Mouse (Mus musculus) adrenal gland, postnatal 4 days (tissue): ENCODE measurements around the gene Twnk. TPM values are rescaled to one million over a fixed set of nuclear protein-coding genes. Genes with fewer than 3 reads are reported as not detected.
"Not testable (repeated sequence)": the region's sequence is repeated elsewhere in the genome, so short reads cannot be mapped to it uniquely, and the experiment has no call there.

Source experiments
- DNase-seq, 2 experiments: peaks; one replicate each; pipeline ENCODE4 v3.0.0; 2021 to 2022; ENCODE audit warnings: low spot score in 2 of 2, mixed read lengths in 2 of 2
- total RNA-seq, 2 experiments: library from RNA; stranded (reverse); gene quantifications; 2 replicates each; pipeline ENCODE4 v1.2.3; 2021

Twnk gene
- total RNA-seq, 2 experiments from 2014 or later, result 30.5 to 33.0 TPM

- no peak for DNase-seq
Observed at GRCm38 (mm10) chr19:45021362-45021761, 15.9 kb downstream of the Twnk start.

DNA sequence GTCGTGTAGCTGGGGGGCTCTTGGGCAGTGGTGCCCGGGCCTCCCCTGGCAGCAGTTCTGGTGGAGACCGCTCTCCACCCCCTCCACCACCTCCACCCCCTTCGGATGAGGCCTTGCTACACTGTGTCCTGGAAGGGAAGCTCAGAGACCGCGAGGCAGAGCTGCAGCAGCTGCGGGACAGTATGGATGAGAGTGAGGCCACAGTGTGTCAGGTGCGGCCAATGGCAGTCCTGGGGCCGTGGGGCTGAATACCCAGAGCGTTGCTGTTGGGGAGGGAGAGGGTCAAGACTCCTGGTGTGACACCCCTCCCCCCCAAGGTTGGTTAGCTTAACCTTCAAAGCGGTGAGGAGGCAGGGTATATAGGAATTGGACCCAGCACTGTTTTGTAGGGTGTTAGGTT lies 18.5 kb downstream of the Twnk start:
- no peak for DNase-seq

- DNase-seq, result no peak
Observed at GRCm38 (mm10) chr19:45024775-45025174, 19.3 kb downstream of the Twnk start.

GRCm38 (mm10) chr19:45025937-45026568 lies 20.6 kb downstream of the Twnk start:
- DNase-seq, result no peak

DNA sequence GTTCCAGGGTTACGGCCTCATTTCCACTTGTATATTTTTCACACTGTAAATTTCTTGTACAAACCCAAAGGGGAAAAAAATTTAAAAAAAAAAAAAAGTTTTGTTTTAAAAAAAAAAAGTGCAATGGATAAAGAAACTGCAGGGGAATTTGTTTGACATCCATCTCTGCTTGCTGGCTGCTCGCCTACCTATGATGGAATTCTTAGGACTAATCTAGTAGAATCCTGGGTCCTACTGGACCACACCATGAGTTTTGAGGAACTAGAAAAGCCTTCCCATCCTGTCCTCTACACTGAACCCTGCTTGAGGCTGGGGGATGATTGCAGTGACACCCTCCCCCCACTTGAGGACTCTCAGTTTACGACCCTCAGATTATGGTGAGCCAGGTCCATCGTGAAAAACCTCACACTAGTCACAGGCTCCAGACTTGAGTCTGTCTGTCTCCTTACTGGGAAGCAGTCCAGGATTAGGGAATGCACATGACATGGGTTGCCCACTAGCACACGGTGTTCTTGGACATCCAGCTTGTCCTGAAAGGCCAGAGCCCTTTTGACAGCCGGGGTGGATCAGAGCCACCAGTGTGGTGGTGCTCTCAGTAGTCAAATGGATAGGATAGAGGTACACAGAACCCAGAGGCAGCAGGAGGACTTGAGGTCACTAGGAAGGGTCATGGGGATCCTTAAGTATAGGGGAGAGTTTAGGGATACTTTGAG lies 21.7 kb downstream of the Twnk start:
- no peak for DNase-seq

DNA sequence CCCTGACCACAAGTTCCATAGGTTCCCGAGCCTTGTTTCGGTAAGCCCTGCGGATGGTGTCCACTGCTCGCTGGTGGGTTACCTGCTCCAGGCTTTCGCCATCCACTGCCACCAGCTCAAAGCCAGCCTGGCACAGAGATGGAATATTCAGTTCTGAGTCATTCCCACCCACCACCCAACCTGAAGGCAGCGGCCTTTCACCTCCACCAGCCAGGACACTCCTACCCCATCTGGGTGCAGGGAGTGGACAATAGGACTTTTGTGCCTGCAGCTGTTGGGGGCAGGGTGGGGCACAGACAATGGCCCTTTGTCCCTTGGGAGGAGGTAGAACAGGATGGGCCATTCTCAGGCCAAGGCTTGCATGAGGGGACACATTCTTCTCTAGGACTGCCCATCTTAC lies 22.4 kb downstream of the Twnk start:
- no peak for DNase-seq

- no peak for DNase-seq
Observed at GRCm38 (mm10) chr19:45028746-45029145, 23.3 kb downstream of the Twnk start.

GRCm38 (mm10) chr19:45029571-45029970 lies 24.1 kb downstream of the Twnk start:
- no peak for DNase-seq

GRCm38 (mm10) chr19:45030111-45030510 lies 24.6 kb downstream of the Twnk start:
- DNase-seq, result no peak

- DNase-seq, result no peak
Observed at GRCm38 (mm10) chr19:45030746-45031693, 25.6 kb downstream of the Twnk start.

DNA sequence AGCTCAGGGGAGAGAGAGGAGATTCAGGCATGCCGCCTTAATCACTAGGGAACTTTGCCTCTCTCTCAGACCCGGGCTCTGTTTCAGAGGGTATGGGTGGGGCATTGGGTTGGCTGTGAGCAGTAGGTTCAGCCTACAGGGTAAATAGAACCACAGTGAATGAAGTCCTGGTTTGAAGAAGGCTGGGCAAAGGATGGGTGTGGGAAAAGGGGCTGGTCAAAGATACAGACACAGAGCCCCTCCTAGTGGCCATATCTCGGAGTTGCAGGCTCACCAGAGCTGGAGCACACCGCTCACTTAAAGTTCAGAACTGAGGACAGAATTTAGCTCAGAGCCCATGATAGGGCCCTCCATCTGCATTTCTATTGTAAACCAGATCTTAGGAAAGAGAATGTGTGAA lies 26.3 kb downstream of the Twnk start:
- DNase-seq, result no peak

DNA sequence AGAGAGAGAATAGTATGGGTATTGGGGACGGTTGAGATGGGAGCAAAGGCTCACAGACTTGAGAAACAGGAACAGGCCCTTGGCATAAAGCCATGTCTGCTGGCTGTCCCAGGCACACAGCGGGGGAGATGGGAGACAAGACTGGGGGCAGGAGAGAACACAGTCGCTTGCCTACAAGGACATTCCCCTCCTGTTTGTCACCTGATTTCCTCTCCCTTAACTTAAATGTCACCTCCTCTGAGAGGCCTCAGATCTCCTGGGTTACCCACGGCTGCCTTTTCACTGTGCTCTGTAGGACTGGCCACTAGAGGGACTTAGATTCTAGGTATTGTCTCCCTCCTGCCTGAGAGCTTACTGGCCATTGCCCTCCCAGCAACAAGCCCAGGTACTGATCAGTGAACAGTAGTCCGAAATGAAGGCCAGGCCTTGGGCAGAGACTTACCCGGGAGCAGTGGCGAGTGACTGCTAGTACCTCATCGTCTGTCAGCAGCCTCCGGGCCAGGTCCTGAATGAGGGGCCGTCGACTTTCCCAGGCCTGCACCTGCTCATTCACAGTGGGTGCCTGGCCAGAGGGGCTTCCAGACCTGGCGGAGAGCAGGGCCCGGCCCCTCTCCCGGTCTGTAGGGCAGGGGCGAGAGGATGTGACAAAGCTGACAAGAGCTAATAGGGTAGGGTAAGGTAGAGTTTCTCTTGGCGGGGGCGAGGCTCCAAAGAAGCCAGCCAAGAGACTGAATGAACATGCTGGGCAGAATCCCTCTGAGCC lies 27.3 kb downstream of the Twnk start:
- DNase-seq, result no peak

DNA sequence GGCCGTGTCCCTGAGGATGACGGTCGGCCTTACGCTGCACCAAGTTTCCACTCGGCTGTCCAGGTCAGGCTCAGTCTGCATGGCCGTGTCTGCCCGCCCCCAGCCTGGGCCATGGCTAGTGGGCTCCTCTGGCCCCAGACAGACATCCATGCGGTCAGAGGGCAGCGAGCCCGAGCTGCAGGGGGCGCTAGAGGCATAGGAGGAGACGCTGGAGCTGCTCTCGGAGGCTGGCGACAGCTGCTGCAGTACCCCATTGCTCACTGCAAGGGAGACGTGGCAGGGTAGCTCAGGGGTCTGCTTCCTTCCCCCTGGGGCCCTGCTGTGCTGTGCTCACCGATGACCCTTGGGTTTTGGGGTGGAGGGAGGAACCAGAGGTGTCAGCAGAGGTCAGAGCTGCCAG lies 31.4 kb downstream of the Twnk start:
- DNase-seq, result no peak

DNA sequence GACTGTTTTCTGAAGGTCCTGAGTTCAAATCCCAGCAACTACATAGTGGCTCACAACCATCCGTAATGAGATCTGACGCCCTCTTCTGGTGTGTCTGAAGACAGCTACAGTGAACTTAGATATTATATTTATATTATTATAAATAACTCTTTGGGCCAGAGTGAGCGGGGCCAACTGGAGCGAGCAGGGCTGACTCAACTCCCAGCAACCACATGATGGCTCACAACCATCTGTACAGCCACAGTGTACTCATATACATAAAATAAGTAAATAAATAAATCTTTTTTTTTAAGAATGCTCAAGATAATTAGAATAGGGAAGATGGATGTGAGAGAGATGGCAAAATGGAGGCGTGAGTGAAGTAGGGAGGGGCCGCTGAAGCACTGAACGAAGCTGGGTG lies 32.7 kb downstream of the Twnk start:
- DNase-seq, result not testable (repeated sequence)

DNA sequence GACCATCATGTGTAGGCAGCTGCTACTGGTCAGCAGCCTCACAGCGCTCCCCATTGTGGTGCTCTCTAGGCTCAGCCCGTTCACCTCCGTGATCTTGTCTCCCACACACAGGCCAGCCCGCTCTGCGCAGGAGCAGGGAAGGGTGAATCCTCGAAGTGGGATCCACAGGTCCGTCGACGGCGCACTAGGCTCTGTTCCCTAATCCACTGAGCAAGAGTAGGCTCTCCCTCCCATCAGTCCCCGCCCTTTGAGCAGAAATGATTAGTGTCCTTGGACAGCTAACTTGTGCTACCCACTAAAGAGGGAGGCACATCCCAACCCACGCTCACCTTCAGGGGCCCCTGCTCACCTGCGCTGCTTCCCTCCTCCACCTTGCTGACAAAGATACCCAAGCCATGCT lies 34.8 kb downstream of the Twnk start:
- DNase-seq, result no peak

GRCm38 (mm10) chr19:45044389-45044927 lies 39.0 kb downstream of the Twnk start:
- DNase-seq, result no peak

GRCm38 (mm10) chr19:45045236-45045635 lies 39.8 kb downstream of the Twnk start:
- no peak for DNase-seq

GRCm38 (mm10) chr19:45045651-45046050 lies 40.2 kb downstream of the Twnk start, which contains the start of gene Pdzd7:
TSS of gene Pdzd7 (minus strand) at chr19:45045717.
- DNase-seq, result no peak

DNA sequence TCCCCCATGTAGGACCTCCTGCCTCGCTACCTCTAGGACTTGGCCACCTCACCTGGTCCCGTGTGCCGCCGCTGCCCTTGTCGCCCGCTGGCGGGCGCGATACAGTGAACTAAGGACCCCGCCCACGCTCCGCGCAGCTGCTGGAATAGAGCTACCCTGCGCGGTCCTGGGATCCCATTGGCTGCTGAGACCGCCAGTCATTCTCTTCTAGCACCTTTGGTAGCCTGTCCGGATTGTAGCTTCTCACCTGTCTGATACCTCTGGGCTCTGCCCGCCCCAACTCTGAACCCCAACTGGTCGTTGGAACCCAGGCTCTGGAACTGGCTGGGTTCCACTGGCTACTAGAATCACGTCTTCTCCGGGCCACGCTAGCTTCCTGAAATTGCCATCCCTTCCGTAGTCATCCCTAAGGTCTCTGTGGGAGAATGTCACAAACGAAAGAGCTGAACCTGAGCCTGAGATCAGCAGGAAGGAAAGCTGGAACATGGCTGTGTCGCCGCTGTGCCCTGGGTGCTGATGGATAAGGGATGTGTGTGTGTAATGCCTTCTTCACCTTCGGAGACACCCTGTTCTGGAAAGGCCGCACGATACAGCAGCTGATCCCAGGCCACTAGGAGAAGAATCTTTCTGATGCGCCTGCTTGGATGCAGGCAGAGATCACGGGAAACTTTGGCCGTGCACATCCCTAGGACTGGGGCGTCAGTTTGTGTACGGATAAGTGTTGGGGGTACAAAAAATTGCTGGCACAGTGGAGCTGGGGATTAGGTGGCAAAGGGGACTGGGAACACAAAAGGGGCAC lies 41.3 kb downstream of the Twnk start:
- DNase-seq, result no peak

GRCm38 (mm10) chr19:45047417-45047934 lies 42.0 kb downstream of the Twnk start, which contains the start of gene Sfxn3:
TSS of gene Sfxn3 (plus strand) at chr19:45047503.
- DNase-seq, result peak; percentile 80 to 90
